Mouse (Mus musculus) adipose tissue, adult 10 weeks (tissue): ENCODE data around the gene Pls3. TPM values are rescaled to one million over a fixed set of nuclear protein-coding genes. Genes with fewer than 3 reads are reported as not detected.

ENCODE experiments used
- polyA plus RNA-seq: library from polyadenylated mRNA; stranded (reverse); fragments of 350-450 nt; fragmentation: Illumina TruSeq; extraction: RNeasy Lipid Tissue Mini Kit (QIAGEN cat#74804); gene quantifications from one replicate; pipeline ENCODE4 v1.2.3, GENCODE M21; 2014; ENCODE audit warnings: low read depth, low replicate concordance

Gene Pls3
- 384 TPM for polyA plus RNA-seq

DNA sequence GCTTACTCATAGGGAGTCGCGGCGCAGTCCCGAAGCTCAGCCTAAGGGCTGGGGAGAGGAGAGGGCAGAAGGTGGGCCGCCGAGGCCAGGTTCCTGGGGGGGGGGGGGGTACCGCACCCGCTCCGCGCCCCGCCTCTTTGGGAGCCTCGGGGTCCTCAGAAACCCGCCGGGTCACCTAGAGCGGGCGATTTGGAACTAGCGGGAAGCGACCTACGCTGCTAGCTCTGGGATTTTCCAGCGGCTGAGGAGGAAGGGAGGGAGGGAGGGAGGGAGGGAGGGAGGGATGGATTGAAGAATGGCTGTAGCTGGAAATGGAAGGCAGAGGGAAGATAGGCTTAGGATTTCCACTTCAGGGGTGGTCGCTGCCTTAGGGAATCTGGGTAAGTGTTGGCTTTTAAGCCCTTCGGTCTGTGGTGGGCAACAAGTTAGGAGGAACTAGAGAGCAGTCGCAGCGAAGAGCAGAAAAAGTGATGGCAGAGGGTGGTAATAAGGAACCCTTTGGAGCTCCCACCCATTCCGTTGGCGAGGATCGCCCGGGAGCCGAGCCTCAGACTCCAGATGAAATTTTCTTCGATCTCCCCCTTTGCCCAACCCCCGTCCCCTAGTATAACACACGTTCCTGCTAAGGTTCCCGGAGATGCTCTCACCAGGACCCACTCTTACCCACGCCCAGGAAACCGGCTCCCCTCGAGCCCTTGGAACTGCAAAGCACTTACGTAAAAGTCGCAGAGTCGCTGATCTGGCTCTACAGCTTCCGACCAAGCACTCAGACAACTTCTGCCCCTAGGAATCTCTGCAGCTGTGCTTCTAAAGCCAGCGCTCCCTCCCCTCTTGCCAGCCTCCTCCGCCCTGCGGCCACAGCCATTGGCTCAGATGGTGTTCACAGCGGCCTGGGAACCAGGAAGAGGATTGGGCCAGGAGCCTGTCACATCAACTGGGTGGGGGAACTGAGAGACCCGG is at the start of gene Pls3:
TSS of gene Pls3 (minus strand) at position 851 of the 960 bp plus-strand sequence.

